Mouse (Mus musculus): ENCODE data around the gene Serinc3.
A peak's percentile ranks its signal among the peaks of the same experiment; 100 is the strongest.
"Not testable (repeated sequence)": the region's sequence is repeated elsewhere in the genome, so short reads cannot be mapped to it uniquely, and the experiment has no call there.

Gene Serinc3

GRCm38 (mm10) chr2:163662076-163662475 lies 17.1 kb upstream of the Serinc3 start:
- no peak for DNase-seq

GRCm38 (mm10) chr2:163661371-163661850 lies 16.5 kb upstream of the Serinc3 start:
- DNase-seq: no peak

GRCm38 (mm10) chr2:163660103-163660701 lies 15.3 kb upstream of the Serinc3 start:
- no peak for DNase-seq

GRCm38 (mm10) chr2:163659431-163659830 lies 14.5 kb upstream of the Serinc3 start:
- DNase-seq: peak in 1 of 2 experiments; percentile 60

- no peak for DNase-seq
Observed at GRCm38 (mm10) chr2:163658941-163659340, 14.0 kb upstream of the Serinc3 start.

- peak; percentile 82 to 88 for DNase-seq
Observed at GRCm38 (mm10) chr2:163657975-163658886, 13.3 kb upstream of the Serinc3 start, which contains the start of gene Pkig. TSS of gene Pkig (plus strand) at chr2:163658386.

GRCm38 (mm10) chr2:163657486-163657885 lies 12.6 kb upstream of the Serinc3 start:
- no peak for DNase-seq

GRCm38 (mm10) chr2:163655699-163656098 lies 10.8 kb upstream of the Serinc3 start:
- not testable (repeated sequence) for DNase-seq

GRCm38 (mm10) chr2:163646461-163647080 lies 1.6 kb upstream of the Serinc3 start:
- DNase-seq: no peak

GRCm38 (mm10) chr2:163645700-163646460 lies 949 bp upstream of the Serinc3 start:
- DNase-seq: no peak

- DNase-seq: no peak
Observed at GRCm38 (mm10) chr2:163644047-163644446, 884 bp downstream of the Serinc3 start.

GRCm38 (mm10) chr2:163643576-163643971 lies 1.4 kb downstream of the Serinc3 start:
- no peak for DNase-seq

GRCm38 (mm10) chr2:163642685-163643575 lies 2.0 kb downstream of the Serinc3 start:
- peak; percentile 50 to 61 for DNase-seq

- no peak for DNase-seq
Observed at GRCm38 (mm10) chr2:163641681-163642080, 3.2 kb downstream of the Serinc3 start.

- DNase-seq: no peak
Observed at GRCm38 (mm10) chr2:163640493-163640892, 4.4 kb downstream of the Serinc3 start.

- no peak for DNase-seq
Observed at GRCm38 (mm10) chr2:163637655-163638266, 7.2 kb downstream of the Serinc3 start.

GRCm38 (mm10) chr2:163636057-163636456 lies 8.9 kb downstream of the Serinc3 start:
- DNase-seq: no peak

GRCm38 (mm10) chr2:163634211-163634610 lies 10.7 kb downstream of the Serinc3 start:
- no peak for DNase-seq

- DNase-seq: no peak
Observed at GRCm38 (mm10) chr2:163631715-163632114, 13.2 kb downstream of the Serinc3 start.

- no peak for DNase-seq
Observed at GRCm38 (mm10) chr2:163631223-163631622, 13.7 kb downstream of the Serinc3 start.

- not testable (repeated sequence) for DNase-seq
Observed at GRCm38 (mm10) chr2:163621401-163621800, 23.5 kb downstream of the Serinc3 start.

All from thymus, postnatal 36 days (tissue).